In genomic region chr6:120037004-120037635, GRCm38 (mm10) we compare ENCODE assay signal across 8 mouse cellular contexts. TPM values are rescaled to one million over a fixed set of nuclear protein-coding genes. Genes with fewer than 3 reads are reported as not detected.
DNase-seq lines count a peak whose midpoint lies in the region; ATAC-seq lines count a peak whose summit lies in the region.

No protein-coding gene starts in this region.

- peak; percentile 7; the same call in 1 of the 2 replicates for ATAC-seq in hindbrain, embryonic 13.5 days (ENCODE audit: low FRiP score)

- peak overlapping the region; percentile 91 for H3K9ac ChIP-seq in hindbrain, embryonic 13.5 days

- H3K9me3 ChIP-seq in hindbrain, embryonic 13.5 days, result no peaks in the 10 kb centered on the region

- peak overlapping the region; percentile 73 for H3K4me3 ChIP-seq in hindbrain, embryonic 13.5 days

- peaks cover 3% of the 10 kb centered on the region; the same call in 1 of the 2 replicates for H3K27me3 ChIP-seq in hindbrain, embryonic 13.5 days

- 0 out of 2 replicates have a peak, but pooled peaks cover 2% of the 10 kb centered on the region for H3K36me3 ChIP-seq in hindbrain, embryonic 13.5 days

- peak; percentile 81 for DNase-seq in T-cell, adult 2 months (ENCODE audit: low spot score)
- DNase-seq in cerebellum, postnatal 25 days, result peak; percentile 58 to 66
- peak; percentile 28 to 34 for DNase-seq in frontal cortex, postnatal 25 days (ENCODE audit: low spot score in 2 of 2)
- DNase-seq in left cerebral cortex, adult 11 months (ENCODE audit: low spot score), result peak; percentile 35
- DNase-seq in lung, postnatal 36 days, result peak; percentile 75
- peak; percentile 80 for DNase-seq in retina, embryonic 14.5 days (ENCODE audit: low spot score)
- peak; percentile 70 to 78 for DNase-seq in thymus, postnatal 36 days

- H3K4me2 ChIP-seq in hindbrain, embryonic 13.5 days, result peak overlapping the region; percentile 89

- peak overlapping the region; percentile 98 for H3K27ac ChIP-seq in hindbrain, embryonic 13.5 days

- peaks cover 30% of the 10 kb centered on the region for H3K4me1 ChIP-seq in hindbrain, embryonic 13.5 days (replicated peaks)

- WGBS in hindbrain, embryonic 13.5 days, result under 1% methylated on average over 51 of the region's 51 CpGs

RNA-seq across cellular contexts. Expression of gene Wnk1, which starts 1.4 kb away (rescaled TPM):
- polyA plus RNA-seq in hindbrain, embryonic 13.5 days (2015; fragmentation: Nextera tagmentation; extraction: Ambion mirVana), result 56.5 and 60.0 TPM in 2 replicates

RNA-seq across cellular contexts. Expression of gene Ninj2, which starts 56.0 kb away (rescaled TPM):
- not detected in 2 replicates for polyA plus RNA-seq in hindbrain, embryonic 13.5 days (2015; fragmentation: Nextera tagmentation; extraction: Ambion mirVana)

Comparison
In these comparisons a context has a peak if more than half of its experiments do, and no peak if none do; other contexts are left out.
1. Peak in every context shown above with its lines: DNase-seq, ATAC-seq, H3K4me3 ChIP-seq and H3K27ac ChIP-seq.
2. DNase-seq: peak in every context shown above with its lines; median percentile 81 in T-cell, adult 2 months; 80 in retina, embryonic 14.5 days; 75 in lung, postnatal 36 days; 74 in thymus, postnatal 36 days; 62 in cerebellum, postnatal 25 days; 35 in left cerebral cortex, adult 11 months; 31 in frontal cortex, postnatal 25 days.